Mouse (Mus musculus): ENCODE measurements around the gene Adgrg3.

GRCm38 (mm10) chr8:94980976-94981375 is 36.5 kb upstream of the Adgrg3 start:
- TF ChIP-seq CHD2 (IDR thresholded peaks at IDR 0.05; ENCODE audit: low read depth, low read length): no peak
- TF ChIP-seq HCFC1 (IDR thresholded peaks at IDR 0.05; ENCODE audit: borderline replicate concordance, insufficient read depth, low read length): no peak
- no peak for TF ChIP-seq ZNF384 (IDR thresholded peaks at IDR 0.05; ENCODE audit: low read depth, low read length)
- no peak for TF ChIP-seq MAFK (IDR thresholded peaks at IDR 0.05; ENCODE audit: insufficient read depth, low read depth, low read length)
- TF ChIP-seq ZC3H11A (IDR thresholded peaks at IDR 0.05; ENCODE audit: borderline replicate concordance, low read depth, low read length): no peak
